Mouse (Mus musculus) midbrain, embryonic 11.5 days (tissue): ENCODE measurements around the gene Tm7sf2. TPM values are rescaled to one million over a fixed set of nuclear protein-coding genes. Genes with fewer than 3 reads are reported as not detected.

Experiments used
- ATAC-seq: fragments of 200-750 bp; cut with Nextera tagmentation; 2 replicates; pipeline ENCODE4 v1.8.0; 2017; ENCODE audit warnings: moderate TSS enrichment, moderate library complexity; ENCODE audit not compliant: low FRiP score
- DNase-seq: peaks from one replicate; pipeline ENCODE4 v3.0.0; 2015; ENCODE audit warnings: low spot score; ENCODE audit errors: missing footprints
- H3K27ac ChIP-seq: fragments of 300-500 bp; sonication (generic); 2 replicates; pipeline ENCODE4 v1.5.1; 2014; ENCODE audit warnings: low read depth, low read length
- H3K27me3 ChIP-seq: fragments of 300-500 bp; sonication (generic); 2 replicates; pipeline ENCODE4 v1.6.1; 2014; ENCODE audit warnings: mild to moderate bottlenecking, low read length, moderate library complexity, mixed read lengths; ENCODE audit not compliant: control insufficient read depth, insufficient read depth
- H3K36me3 ChIP-seq: fragments of 300-500 bp; sonication (generic); 2 replicates; pipeline ENCODE4 v1.6.1; 2014; ENCODE audit warnings: mild to moderate bottlenecking, low read length, moderate library complexity, mixed read lengths; ENCODE audit not compliant: control insufficient read depth, insufficient read depth
- H3K4me1 ChIP-seq: fragments of 300-500 bp; sonication (generic); 2 replicates; pipeline ENCODE4 v1.6.1; 2014; ENCODE audit warnings: low read length; ENCODE audit not compliant: control insufficient read depth, insufficient read depth
- H3K4me2 ChIP-seq: fragments of 300-500 bp; sonication (generic); 2 replicates; pipeline ENCODE4 v1.6.1; 2014; ENCODE audit warnings: mild to moderate bottlenecking, moderate library complexity
- H3K4me3 ChIP-seq: fragments of 300-500 bp; sonication (generic); 2 replicates; pipeline ENCODE4 v1.5.1; 2014; ENCODE audit warnings: low read depth, low read length
- H3K9ac ChIP-seq: fragments of 300-500 bp; sonication (generic); 2 replicates; pipeline ENCODE4 v1.6.1; 2014; ENCODE audit warnings: low read length
- H3K9me3 ChIP-seq: fragments of 300-500 bp; sonication (generic); 2 replicates; pipeline ENCODE4 v1.6.1; 2016; ENCODE audit warnings: low read length; ENCODE audit not compliant: control insufficient read depth
- WGBS: fragments of 180-500 bp; shearing (Covaris S2); extraction: QIAGEN DNeasy Blood & Tissue Kit; methylation state at CpG from one replicate; pipeline ENCODE4 v1.1.7; 2014; 5-methylcytosine and 5-hydroxymethylcytosine counted together
- polyA plus RNA-seq: library from polyadenylated mRNA; unstranded; fragments of >200 nt; fragmentation: Nextera tagmentation; extraction: Ambion mirVana; gene quantifications from 2 replicates; pipeline ENCODE4 v1.2.1, GENCODE M21; 2014

Gene Tm7sf2
- polyA plus RNA-seq, 1 experiment from 2014 or later: 35.7 TPM

- H3K9me3 ChIP-seq: no peaks in the 10 kb centered on the region
- DNase-seq (peak; percentile 94), ATAC-seq (no peak)
- H3K4me1 ChIP-seq: peaks cover 31% of the 10 kb centered on the region
- H3K36me3 ChIP-seq: peaks cover 2% of the 10 kb centered on the region; the same call in 1 of the 2 replicates
- peak overlapping the region; percentile 93 for H3K4me2 ChIP-seq
- peak overlapping the region; percentile 92 for H3K27ac ChIP-seq
- WGBS: 1% methylated on average over 44 of the region's 44 CpGs
- peak overlapping the region; percentile 95 for H3K9ac ChIP-seq
- peak overlapping the region; percentile 86 for H3K4me3 ChIP-seq
- H3K27me3 ChIP-seq: no peaks in the 10 kb centered on the region
Observed at GRCm38 (mm10) chr19:6061641-6062302, 6.4 kb downstream of the Tm7sf2 start.

GRCm38 (mm10) chr19:6061021-6061533 is 7.1 kb downstream of the Tm7sf2 start, which contains the start of gene Znhit2:
TSS of gene Znhit2 (plus strand) at chr19:6061192.
- Histone ChIP-seq H3K9ac (peak within 1 kb of the TSS; percentile 95), H3K9me3 (no peaks in the 10 kb centered on the region), H3K36me3 (peaks cover 2% of the 10 kb centered on the region; the same call in 1 of the 2 replicates), H3K27ac (peak within 1 kb of the TSS; percentile 92), H3K27me3 (no peaks in the 10 kb centered on the region), H3K4me2 (peak within 1 kb of the TSS; percentile 93), H3K4me3 (peak within 1 kb of the TSS; percentile 86), H3K4me1 (peaks cover 30% of the 10 kb centered on the region)
- ATAC-seq: peak; percentile 67
- DNase-seq: peak; percentile 98
- under 1% methylated on average over 58 of the region's 58 CpGs for WGBS

GRCm38 (mm10) chr19:6058966-6059365 is 9.2 kb downstream of the Tm7sf2 start:
- no peak for DNase-seq

GRCm38 (mm10) chr19:6058513-6058912 is 9.7 kb downstream of the Tm7sf2 start:
- H3K27me3 ChIP-seq: no peaks in the 10 kb centered on the region
- H3K27ac ChIP-seq: no peak overlapping the region; the same call in 1 of the 2 replicates
- ATAC-seq: no peak
- no peak for DNase-seq
- peak overlapping the region; percentile 84 for H3K4me3 ChIP-seq
- H3K4me1 ChIP-seq: peaks cover 29% of the 10 kb centered on the region
- H3K4me2 ChIP-seq: peak overlapping the region; percentile 69
- peaks cover 9% of the 10 kb centered on the region for H3K36me3 ChIP-seq
- no peaks in the 10 kb centered on the region for H3K9me3 ChIP-seq
- H3K9ac ChIP-seq: peak overlapping the region; percentile 94
- 43% methylated on average over 5 of the region's 5 CpGs for WGBS

More at GRCm38 (mm10) chr19:6058966-6059365, 9.2 kb downstream of the Tm7sf2 start:
- H3K27me3 ChIP-seq: no peaks in the 10 kb centered on the region
- H3K4me2 ChIP-seq: peak overlapping the region; percentile 69
- H3K9me3 ChIP-seq: no peaks in the 10 kb centered on the region
- peak overlapping the region; percentile 84; the same call in 1 of the 2 replicates for H3K4me3 ChIP-seq
- no peak overlapping the region for H3K9ac ChIP-seq
- peaks cover 29% of the 10 kb centered on the region for H3K4me1 ChIP-seq
- H3K27ac ChIP-seq: no peak overlapping the region
- peaks cover 7% of the 10 kb centered on the region for H3K36me3 ChIP-seq
- WGBS: 85% methylated on average over 5 of the region's 5 CpGs
- no peak for ATAC-seq

- ATAC-seq (peak; percentile 86), DNase-seq (peak; percentile 100)
- Histone ChIP-seq H3K4me2 (peak within 1 kb of the TSS; percentile 69), H3K9ac (peak within 1 kb of the TSS; percentile 94), H3K27ac (peak within 1 kb of the TSS; percentile 54; the same call in 1 of the 2 replicates), H3K36me3 (peaks cover 16% of the 10 kb centered on the region), H3K4me1 (peaks cover 26% of the 10 kb centered on the region), H3K4me3 (peak within 1 kb of the TSS; percentile 84), H3K9me3 (no peaks in the 10 kb centered on the region), H3K27me3 (no peaks in the 10 kb centered on the region)
- WGBS: under 1% methylated on average over 63 of the region's 63 CpGs
Observed at GRCm38 (mm10) chr19:6057313-6058096, 10.7 kb downstream of the Tm7sf2 start, which contains the start of the genes Mrpl49 and Fau. TSS of gene Mrpl49 (minus strand) at chr19:6057785. TSS of gene Fau (plus strand) at chr19:6057844.

- Histone ChIP-seq H3K9me3 (no peaks in the 10 kb centered on the region), H3K4me1 (peaks cover 18% of the 10 kb centered on the region), H3K9ac (peak overlapping the region; percentile 94), H3K4me2 (peak overlapping the region; percentile 69), H3K4me3 (peak overlapping the region; percentile 84), H3K27me3 (no peaks in the 10 kb centered on the region), H3K36me3 (peaks cover 22% of the 10 kb centered on the region), H3K27ac (no peak overlapping the region)
- 61% methylated on average over 4 of the region's 4 CpGs for WGBS
- ATAC-seq: no peak
- DNase-seq: no peak
Observed at GRCm38 (mm10) chr19:6056696-6057095, 11.5 kb downstream of the Tm7sf2 start.

GRCm38 (mm10) chr19:6054296-6054695 is 13.9 kb downstream of the Tm7sf2 start:
- Histone ChIP-seq H3K36me3 (peaks cover 40% of the 10 kb centered on the region), H3K9me3 (no peaks in the 10 kb centered on the region), H3K27ac (no peak overlapping the region), H3K4me2 (no peak overlapping the region), H3K4me1 (peaks cover 14% of the 10 kb centered on the region), H3K4me3 (no peak overlapping the region), H3K9ac (no peak overlapping the region), H3K27me3 (no peaks in the 10 kb centered on the region)
- no peak for ATAC-seq
- DNase-seq: no peak
- WGBS: 92% methylated on average over 5 of the region's 5 CpGs

GRCm38 (mm10) chr19:6052516-6052915 is 15.7 kb downstream of the Tm7sf2 start:
- H3K4me2 ChIP-seq: no peak overlapping the region
- H3K36me3 ChIP-seq: peaks cover 40% of the 10 kb centered on the region
- ATAC-seq (no peak), DNase-seq (no peak)
- no peaks in the 10 kb centered on the region for H3K9me3 ChIP-seq
- no peak overlapping the region for H3K27ac ChIP-seq
- no peaks in the 10 kb centered on the region for H3K27me3 ChIP-seq
- WGBS: 85% methylated on average over 7 of the region's 7 CpGs
- H3K4me1 ChIP-seq: peaks cover 15% of the 10 kb centered on the region
- no peak overlapping the region for H3K9ac ChIP-seq
- no peak overlapping the region for H3K4me3 ChIP-seq
